Mouse (Mus musculus) cerebellum, adult 18-20 months (tissue): ENCODE data around the gene Tsga10ip.
"Not testable (repeated sequence)": the region's sequence is repeated elsewhere in the genome, so short reads cannot be mapped to it uniquely, and the experiment has no call there.

Source experiments
- DNase-seq, 2 experiments: peaks; one replicate each; pipeline ENCODE4 v3.0.0; 2021

Gene Tsga10ip

GRCm38 (mm10) chr19:5423561-5423960, 21.2 kb upstream of the Tsga10ip start:
- DNase-seq: peak; percentile 22 to 31

GRCm38 (mm10) chr19:5422895-5423443, 20.6 kb upstream of the Tsga10ip start:
- peak in 1 of 2 experiments; percentile 17 for DNase-seq

- peak; percentile 46 to 57 for DNase-seq
These were observed 19.9 kb upstream of the Tsga10ip start for GRCm38 (mm10) chr19:5422267-5422666.

GRCm38 (mm10) chr19:5421784-5422183, 19.5 kb upstream of the Tsga10ip start:
- no peak for DNase-seq

- no peak for DNase-seq
These were observed 18.3 kb upstream of the Tsga10ip start for GRCm38 (mm10) chr19:5420579-5420978.

GRCm38 (mm10) chr19:5419630-5420029, 17.3 kb upstream of the Tsga10ip start:
- no peak for DNase-seq

- DNase-seq: no peak
These were observed 16.6 kb upstream of the Tsga10ip start for GRCm38 (mm10) chr19:5418750-5419466.

- no peak for DNase-seq
These were observed 12.2 kb upstream of the Tsga10ip start for GRCm38 (mm10) chr19:5414534-5414957.

GRCm38 (mm10) chr19:5413840-5414239, 11.5 kb upstream of the Tsga10ip start:
- DNase-seq: no peak

GRCm38 (mm10) chr19:5411961-5412360, 9.6 kb upstream of the Tsga10ip start:
- no peak for DNase-seq

GRCm38 (mm10) chr19:5410641-5411040, 8.3 kb upstream of the Tsga10ip start:
- DNase-seq: no peak

- DNase-seq: no peak
These were observed 6.7 kb upstream of the Tsga10ip start for GRCm38 (mm10) chr19:5409068-5409467.

- DNase-seq: no peak
These were observed 6.0 kb upstream of the Tsga10ip start for GRCm38 (mm10) chr19:5408057-5409001.

- peak; percentile 73 to 75 for DNase-seq
These were observed 4.8 kb upstream of the Tsga10ip start for GRCm38 (mm10) chr19:5407133-5407532.

GRCm38 (mm10) chr19:5406531-5407126, 4.3 kb upstream of the Tsga10ip start:
- DNase-seq: peak; percentile 59

- DNase-seq: no peak
These were observed 3.6 kb upstream of the Tsga10ip start for GRCm38 (mm10) chr19:5405924-5406323.

GRCm38 (mm10) chr19:5401073-5401472, 1.3 kb downstream of the Tsga10ip start:
- DNase-seq: not testable (repeated sequence)

- DNase-seq: no peak
These were observed 7.0 kb downstream of the Tsga10ip start for GRCm38 (mm10) chr19:5395371-5395770.

GRCm38 (mm10) chr19:5394168-5394567, 8.2 kb downstream of the Tsga10ip start:
- peak; percentile 61 to 67 for DNase-seq

GRCm38 (mm10) chr19:5392892-5393291, 9.4 kb downstream of the Tsga10ip start:
- DNase-seq: peak; percentile 64 to 73

GRCm38 (mm10) chr19:5390416-5390815, 11.9 kb downstream of the Tsga10ip start:
- DNase-seq: no peak

- no peak for DNase-seq
These were observed 12.7 kb downstream of the Tsga10ip start for GRCm38 (mm10) chr19:5389647-5390046.
